Mouse (Mus musculus) cerebellum, adult 11-12 months (tissue): ENCODE results near the gene Nmnat2.

Experiments used
- DNase-seq: peaks from one replicate; pipeline ENCODE4 v3.0.0; 2022

Nmnat2 gene

GRCm38 (mm10) chr1:153021034-153021638, 66.3 kb downstream of the Nmnat2 start:
- DNase-seq: no peak

GRCm38 (mm10) chr1:153023018-153023417, 68.2 kb downstream of the Nmnat2 start:
- DNase-seq: no peak

- DNase-seq: no peak
Observed at GRCm38 (mm10) chr1:153023875-153024274, 69.1 kb downstream of the Nmnat2 start.

GRCm38 (mm10) chr1:153024453-153024852, 69.7 kb downstream of the Nmnat2 start:
- DNase-seq: no peak

- DNase-seq: no peak
Observed at GRCm38 (mm10) chr1:153031345-153031744, 76.6 kb downstream of the Nmnat2 start.

GRCm38 (mm10) chr1:153031954-153032353, 77.2 kb downstream of the Nmnat2 start:
- DNase-seq: no peak

GRCm38 (mm10) chr1:153033145-153033908, 78.5 kb downstream of the Nmnat2 start:
- peak; percentile 39 for DNase-seq

GRCm38 (mm10) chr1:153034064-153034463, 79.3 kb downstream of the Nmnat2 start:
- no peak for DNase-seq

- peak; percentile 74 for DNase-seq
Observed at GRCm38 (mm10) chr1:153035328-153035944, 80.6 kb downstream of the Nmnat2 start.

- DNase-seq: no peak
Observed at GRCm38 (mm10) chr1:153037353-153038345, 82.9 kb downstream of the Nmnat2 start.

- DNase-seq: peak; percentile 79
Observed at GRCm38 (mm10) chr1:153040091-153040490, 85.3 kb downstream of the Nmnat2 start.

GRCm38 (mm10) chr1:153041046-153041445, 86.3 kb downstream of the Nmnat2 start:
- no peak for DNase-seq

GRCm38 (mm10) chr1:153042318-153042717, 87.5 kb downstream of the Nmnat2 start:
- peak; percentile 38 for DNase-seq

- no peak for DNase-seq
Observed at GRCm38 (mm10) chr1:153043332-153043731, 88.5 kb downstream of the Nmnat2 start.

- DNase-seq: peak; percentile 81
Observed at GRCm38 (mm10) chr1:153045368-153045767, 90.6 kb downstream of the Nmnat2 start.

GRCm38 (mm10) chr1:153048147-153048878, 93.5 kb downstream of the Nmnat2 start:
- peak; percentile 74 for DNase-seq

GRCm38 (mm10) chr1:153049451-153049850, 94.7 kb downstream of the Nmnat2 start:
- DNase-seq: no peak

GRCm38 (mm10) chr1:153051474-153051873, 96.7 kb downstream of the Nmnat2 start:
- DNase-seq: no peak

GRCm38 (mm10) chr1:153053619-153054018, 98.8 kb downstream of the Nmnat2 start:
- no peak for DNase-seq

- peak; percentile 85 for DNase-seq
Observed at GRCm38 (mm10) chr1:153054112-153054821, 99.5 kb downstream of the Nmnat2 start.

- DNase-seq: peak; percentile 75
Observed at GRCm38 (mm10) chr1:153058290-153058689, 103.5 kb downstream of the Nmnat2 start.
